Mouse (Mus musculus) kidney, adult 2 months (tissue): ENCODE measurements around the gene Wwox.

Experiments used
- CTCF ChIP-seq: fragments of 200-500 bp; conservative IDR thresholded peaks from 2 replicates; pipeline ENCODE4 v1.5.1; 2011; ENCODE audit warnings: low read depth, mild to moderate bottlenecking, control low read depth, low read length, moderate library complexity, mixed read lengths; ENCODE audit not compliant: insufficient read depth, insufficient read length
- POLR2A ChIP-seq: fragments of 200-500 bp; IDR thresholded peaks from one replicate; pipeline ENCODE4 v1.6.1; 2011; ENCODE audit warnings: low read depth, low read length, control low read depth

- TF ChIP-seq POLR2A = no peak
- TF ChIP-seq CTCF = no peak
Observed at GRCm38 (mm10) chr8:114591296-114592280, 152.1 kb downstream of the Wwox start.
